Mouse (Mus musculus) midbrain, embryonic 15.5 days (tissue): ENCODE data around the gene Olfr983. TPM values are rescaled to one million over a fixed set of nuclear protein-coding genes. Genes with fewer than 3 reads are reported as not detected.

Experiments
- polyA plus RNA-seq: library from polyadenylated mRNA; unstranded; fragments of >200 nt; fragmentation: Nextera tagmentation; extraction: Ambion mirVana; gene quantifications from 2 replicates; pipeline ENCODE4 v1.2.1, GENCODE M21; 2015

The Olfr983 gene
- polyA plus RNA-seq, 1 experiment from 2014 or later, result not detected

Other genes starting within 250 kb of the Olfr983 start
- not detected in 2 replicates for gene Olfr972, start 227.2 kb downstream of the Olfr983 start, polyA plus RNA-seq
- not detected in 2 replicates for gene Olfr229, start 186.3 kb downstream of the Olfr983 start, polyA plus RNA-seq
- gene Olfr974, start 156.1 kb downstream of the Olfr983 start, polyA plus RNA-seq, result not detected in 2 replicates
- gene Olfr975, start 141.5 kb downstream of the Olfr983 start, polyA plus RNA-seq, result 0.09 TPM in 1 of 2 replicates, not detected in the other
- not detected in 2 replicates for gene Olfr976, start 132.5 kb downstream of the Olfr983 start, polyA plus RNA-seq
- gene Olfr978, start 101.5 kb downstream of the Olfr983 start, polyA plus RNA-seq, result not detected in 2 replicates
- gene Olfr979, start 90.1 kb downstream of the Olfr983 start, polyA plus RNA-seq, result not detected in 2 replicates
- gene Olfr980, start 84.0 kb downstream of the Olfr983 start, polyA plus RNA-seq, result not detected in 2 replicates
- not detected in 2 replicates for gene Olfr981, start 72.1 kb downstream of the Olfr983 start, polyA plus RNA-seq
- gene Olfr982, start 19.8 kb downstream of the Olfr983 start, polyA plus RNA-seq, result not detected in 2 replicates
- gene Olfr984, start 20.6 kb upstream of the Olfr983 start, polyA plus RNA-seq, result not detected in 2 replicates
- not detected in 2 replicates for gene Olfr985, start 36.6 kb upstream of the Olfr983 start, polyA plus RNA-seq
- gene Tmem225, start 54.5 kb upstream of the Olfr983 start, polyA plus RNA-seq, result not detected in 2 replicates
- gene Olfr986, start 87.3 kb upstream of the Olfr983 start, polyA plus RNA-seq, result 0.08 and 0.11 TPM in 2 replicates
- 13.1 and 13.7 TPM in 2 replicates for gene Zfp202, start 98.7 kb upstream of the Olfr983 start, polyA plus RNA-seq
- 156 and 169 TPM in 2 replicates for gene Scn3b, start 175.6 kb upstream of the Olfr983 start, polyA plus RNA-seq